Mouse (Mus musculus) cerebellum, adult 2 months (tissue): ENCODE results near the gene Atg2b.

Source experiments
- CTCF ChIP-seq: fragments of 200-500 bp; IDR thresholded peaks from 2 replicates; pipeline ENCODE4 v1.5.1; 2011; ENCODE audit warnings: low read depth, mild to moderate bottlenecking, control low read depth, low read length, moderate library complexity, borderline replicate concordance; ENCODE audit not compliant: insufficient read depth
- POLR2A ChIP-seq: fragments of 200-500 bp; IDR thresholded peaks from 2 replicates; pipeline ENCODE4 v1.6.1; 2011; ENCODE audit warnings: low read length, control low read depth, borderline replicate concordance; ENCODE audit not compliant: insufficient read depth

- TF ChIP-seq POLR2A (no peak), CTCF (no peak)
Observed at GRCm38 (mm10) chr12:105705799-105706487, 20.9 kb upstream of the Atg2b start, which contains the start of gene Ak7.
